Mouse (Mus musculus): Measurements from ENCODE around the gene AC161166.1.
"Not testable (repeated sequence)": the region's sequence is repeated elsewhere in the genome, so short reads cannot be mapped to it uniquely, and the experiment has no call there.

Gene AC161166.1

DNA sequence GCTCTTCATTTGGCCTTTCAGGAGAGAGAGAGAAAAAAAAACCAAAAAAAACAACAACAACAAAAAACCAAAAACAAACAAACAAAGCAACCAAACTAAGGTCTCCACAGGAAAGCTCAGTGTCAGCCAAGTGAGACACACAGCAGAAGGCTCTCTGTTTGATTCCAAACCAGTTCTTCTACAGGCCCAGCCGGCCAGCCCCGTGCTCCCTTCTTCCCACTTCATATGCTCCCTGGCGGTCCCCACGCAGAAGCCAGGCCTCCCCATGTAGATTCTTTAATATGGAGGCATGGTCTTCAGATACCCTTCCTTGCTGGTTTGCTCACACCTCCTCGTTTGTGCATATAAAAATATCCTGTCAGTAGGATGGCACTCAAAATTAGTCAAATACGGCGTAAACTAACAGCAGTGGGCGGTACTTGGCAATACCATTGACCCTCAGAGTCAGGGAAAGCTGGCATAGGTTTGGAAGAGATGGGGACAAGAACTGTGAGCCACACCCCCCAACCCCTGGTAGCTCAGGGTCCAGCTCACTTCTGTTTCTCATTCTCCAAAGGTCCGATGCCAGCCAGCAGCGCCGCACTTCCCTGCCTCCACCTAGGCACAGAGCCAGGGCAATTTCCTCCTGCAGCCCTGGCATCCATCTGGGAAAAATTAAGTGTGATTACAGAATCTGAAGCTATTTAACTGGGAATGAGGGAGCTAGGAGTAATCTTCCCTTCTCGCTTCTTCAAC lies 13.6 kb upstream of the AC161166.1 start:
- in situ Hi-C loops (cut with MseI, MboI): no loop called here

DNA sequence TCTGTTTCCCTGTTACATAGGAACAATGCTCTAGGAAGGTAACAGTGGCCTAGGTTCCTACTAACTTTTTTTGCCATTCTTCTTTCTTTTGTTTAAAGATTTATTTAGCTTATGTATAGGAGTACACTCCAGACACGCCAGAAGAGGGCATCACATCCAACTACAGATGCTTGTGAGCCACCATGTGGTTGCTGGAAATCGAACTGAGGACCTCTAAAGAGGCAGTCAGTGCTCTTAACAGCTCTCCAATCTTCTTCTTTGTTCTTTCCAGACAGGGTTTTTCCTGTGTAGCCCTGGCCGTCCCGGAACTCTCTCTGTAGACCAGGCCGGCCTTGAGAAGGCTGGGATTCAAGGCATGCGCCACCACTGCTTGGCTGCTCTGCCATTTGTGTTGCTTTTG lies 12.7 kb upstream of the AC161166.1 start:
- in situ Hi-C loops (cut with MseI, MboI): no loop called here

GRCm38 (mm10) chr7:24523723-24524122 lies 11.5 kb upstream of the AC161166.1 start:
- in situ Hi-C loops (cut with MseI, MboI): no loop called here

DNA sequence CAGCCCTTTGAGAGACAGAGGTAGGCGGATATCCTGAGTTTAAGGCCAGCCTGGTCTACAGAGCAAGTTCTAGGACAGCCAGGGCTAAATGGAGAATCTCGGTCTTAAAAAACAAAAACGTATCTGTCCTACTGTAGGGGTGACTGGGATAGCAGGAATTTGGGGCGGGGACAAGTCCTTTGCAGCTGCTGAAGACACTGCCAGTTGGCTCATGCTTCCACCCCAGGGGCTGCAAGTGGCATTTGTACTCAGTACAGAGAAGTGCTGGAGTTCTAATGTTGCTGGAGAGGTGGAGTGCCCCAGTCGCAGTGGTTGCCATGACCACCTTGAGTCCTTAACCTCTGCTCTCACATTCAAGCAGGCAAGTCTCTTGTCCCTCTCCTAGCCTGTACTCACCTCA lies 10.6 kb upstream of the AC161166.1 start:
- in situ Hi-C loops (cut with MseI, MboI): no loop called here

- in situ Hi-C loops (cut with MseI, MboI): not testable (repeated sequence)
These were observed 7.8 kb upstream of the AC161166.1 start for GRCm38 (mm10) chr7:24520054-24520453.

DNA sequence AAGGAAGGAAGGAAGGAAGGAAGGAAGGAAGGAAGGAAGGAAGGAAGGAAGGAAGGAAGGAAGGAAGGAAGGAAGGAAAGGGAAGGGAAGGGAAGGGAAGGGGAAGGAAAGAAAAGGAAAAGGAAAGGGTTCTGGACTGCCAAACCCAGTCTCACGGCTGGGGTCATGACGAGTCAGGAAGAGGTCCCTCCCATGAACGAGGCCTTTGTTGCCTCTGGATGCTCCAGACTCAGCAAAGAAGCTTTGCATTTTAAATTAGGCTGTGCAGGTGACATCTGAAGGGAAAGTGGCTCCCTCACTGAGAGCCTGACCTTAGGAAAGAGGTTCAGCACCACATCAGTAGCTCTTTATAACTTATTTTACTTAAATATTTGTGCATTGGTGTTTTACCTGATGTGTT lies 6.9 kb upstream of the AC161166.1 start:
- in situ Hi-C loops (cut with MseI, MboI): no loop called here

DNA sequence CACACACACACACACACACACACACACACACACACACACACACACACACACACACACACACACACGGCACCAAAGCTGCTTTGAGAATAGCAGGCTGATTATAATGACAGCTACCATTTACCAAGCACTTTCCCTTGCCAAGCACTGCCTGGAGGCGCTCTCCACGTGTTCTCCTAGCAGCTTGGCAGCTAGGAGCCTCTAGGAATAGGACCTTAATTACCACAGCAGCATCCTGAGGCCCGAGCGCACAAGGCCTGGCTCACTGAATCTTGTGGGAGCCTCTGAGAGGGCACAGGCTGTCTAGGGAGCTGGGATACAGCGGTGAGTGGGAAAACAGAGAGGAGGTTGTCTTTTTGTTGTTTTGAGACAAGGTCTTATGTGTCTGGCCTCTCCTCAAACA lies 5.4 kb upstream of the AC161166.1 start:
- in situ Hi-C loops (cut with MseI, MboI): no loop called here

DNA sequence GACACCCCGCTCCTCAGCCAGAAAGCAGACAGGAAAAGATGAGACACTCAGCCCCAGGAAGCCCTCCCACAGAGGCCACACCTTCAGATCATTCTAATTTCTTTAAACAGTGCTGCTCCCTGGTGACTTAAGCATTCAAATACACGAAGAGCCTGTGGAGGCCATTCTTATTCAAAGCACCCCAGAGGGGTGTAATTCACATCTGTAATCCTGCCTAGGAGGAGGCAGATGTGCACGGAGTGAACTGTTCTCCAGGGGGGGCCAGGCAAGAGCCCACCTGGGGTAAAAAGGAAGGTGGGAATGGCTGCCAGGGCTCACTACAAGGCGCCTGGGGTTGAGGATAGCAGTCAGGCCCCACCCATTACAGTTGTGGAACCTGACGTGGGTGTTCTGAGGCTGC lies 4.8 kb upstream of the AC161166.1 start:
- in situ Hi-C loops (cut with MseI, MboI): no loop called here

GRCm38 (mm10) chr7:24516319-24516718 lies 4.1 kb upstream of the AC161166.1 start:
- in situ Hi-C loops (cut with MseI, MboI): not testable (repeated sequence)

DNA sequence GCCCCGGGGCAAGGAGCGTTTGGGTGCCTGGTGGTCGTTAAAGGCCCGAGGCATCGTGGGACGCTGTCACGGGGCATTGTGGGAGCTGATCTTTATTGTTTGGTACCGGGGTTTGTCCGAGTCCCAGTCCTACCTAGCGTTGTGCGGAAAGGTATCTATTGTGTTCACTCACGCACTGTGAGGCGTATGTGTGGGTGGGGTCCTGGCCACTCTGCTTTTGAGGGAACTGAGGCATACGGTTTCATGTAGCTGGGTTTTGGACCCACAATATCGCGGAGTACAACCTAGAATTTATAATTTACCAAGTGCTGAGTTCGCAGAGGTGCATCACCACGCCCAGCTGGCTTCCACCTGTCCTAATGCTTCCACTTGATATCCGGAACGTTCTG lies 4.5 kb downstream of the AC161166.1 start:
- in situ Hi-C loops (cut with MseI, MboI): no loop called here

- in situ Hi-C loops (cut with MseI, MboI): no loop called here
These were observed 5.2 kb downstream of the AC161166.1 start, which contains the start of gene Zfp428 for GRCm38 (mm10) chr7:24506838-24507725. Zfp428 (plus strand) TSS chr7:24507006.

GRCm38 (mm10) chr7:24506476-24506837 lies 5.8 kb downstream of the AC161166.1 start:
- in situ Hi-C loops (cut with MseI, MboI): no loop called here

- in situ Hi-C loops (cut with MseI, MboI): no loop called here
These were observed 6.2 kb downstream of the AC161166.1 start for GRCm38 (mm10) chr7:24506065-24506459.

DNA sequence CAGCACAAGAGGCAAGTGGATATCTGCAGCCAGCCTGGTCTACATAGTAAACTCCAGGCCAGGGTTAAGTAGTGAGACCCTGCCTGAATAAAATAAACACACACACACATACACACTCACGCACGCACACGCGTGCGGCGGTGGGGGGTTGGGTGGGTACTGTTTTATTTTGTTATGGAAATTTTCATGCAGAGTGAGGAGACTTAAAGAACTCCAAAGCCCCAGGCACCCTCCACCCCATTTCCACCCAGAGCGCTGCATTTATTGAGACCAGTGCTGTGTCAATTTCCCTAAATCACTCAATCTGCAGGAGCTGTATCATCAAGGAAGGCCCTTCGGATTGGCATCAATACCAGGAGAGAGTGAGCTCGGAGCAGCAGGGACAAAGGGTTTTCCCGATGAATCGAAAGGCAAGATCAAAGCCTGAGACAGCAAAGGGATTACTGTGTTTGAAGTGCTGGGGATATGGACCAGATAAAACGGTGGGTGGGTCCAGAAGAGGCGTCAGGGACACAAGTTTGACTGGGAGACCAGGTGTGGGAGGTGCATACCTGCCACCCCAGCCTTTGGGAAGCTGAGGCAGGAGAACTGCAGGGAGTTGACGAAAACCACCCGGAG lies 6.7 kb downstream of the AC161166.1 start:
- in situ Hi-C loops (cut with MseI, MboI): no loop called here

DNA sequence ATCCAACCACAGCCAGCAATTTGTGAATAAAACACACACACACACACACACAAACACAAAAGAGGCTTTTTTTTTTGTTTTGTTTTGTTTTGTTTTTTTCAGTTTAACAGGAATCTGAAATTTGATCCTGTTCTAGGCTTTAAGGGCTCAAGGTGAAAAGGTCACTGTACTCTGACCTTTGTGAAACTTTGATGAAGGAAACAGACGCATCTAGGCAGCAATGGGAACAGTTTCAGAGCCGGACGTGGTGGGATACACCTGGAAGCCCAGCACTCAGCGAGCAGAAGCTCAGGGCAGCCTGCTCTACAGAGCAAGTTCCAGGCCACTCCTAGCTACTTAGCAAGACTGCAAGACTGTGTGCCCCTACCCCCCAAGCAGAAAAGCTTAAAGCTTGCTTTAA lies 7.4 kb downstream of the AC161166.1 start:
- in situ Hi-C loops (cut with MseI, MboI): no loop called here

DNA sequence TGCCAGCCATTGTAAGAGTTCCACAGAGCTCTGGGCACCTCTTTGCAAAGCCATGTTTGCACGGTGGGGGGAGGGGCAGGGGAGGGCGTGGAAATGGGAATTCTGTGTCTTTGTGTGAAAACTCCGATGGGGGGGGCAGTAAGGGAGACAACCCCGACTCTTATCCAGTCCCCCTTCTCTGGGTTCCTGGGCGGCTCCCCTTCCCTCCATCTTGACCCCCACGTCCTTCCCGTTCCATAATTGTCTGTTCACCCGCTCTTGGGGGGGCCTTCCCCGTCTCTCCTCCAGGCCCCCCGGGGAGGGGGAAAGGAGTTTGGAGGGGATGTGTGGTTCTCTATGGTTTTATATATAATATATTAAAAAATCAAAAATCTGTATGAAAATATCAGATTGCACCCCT lies 8.3 kb downstream of the AC161166.1 start:
- in situ Hi-C loops (cut with MseI, MboI): no loop called here

- in situ Hi-C loops (cut with MseI, MboI): no loop called here
These were observed 10.8 kb downstream of the AC161166.1 start for GRCm38 (mm10) chr7:24501492-24501891.

- in situ Hi-C loops (cut with MseI, MboI): no loop called here
These were observed 11.3 kb downstream of the AC161166.1 start for GRCm38 (mm10) chr7:24500929-24501328.

GRCm38 (mm10) chr7:24499856-24500577 lies 12.2 kb downstream of the AC161166.1 start:
- in situ Hi-C loops (cut with MseI, MboI): no loop called here

GRCm38 (mm10) chr7:24488303-24488702 lies 24.0 kb downstream of the AC161166.1 start:
- in situ Hi-C loops (cut with MseI, MboI): no loop called here

- in situ Hi-C loops (cut with MseI, MboI): no loop called here
These were observed 24.9 kb downstream of the AC161166.1 start for GRCm38 (mm10) chr7:24487403-24487802.

- in situ Hi-C loops (cut with MseI, MboI): no loop called here
These were observed 25.6 kb downstream of the AC161166.1 start for GRCm38 (mm10) chr7:24486654-24487130.
